Mouse (Mus musculus) CH12.LX (cell line): ENCODE measurements around the gene Fgfr2. TPM values are rescaled to one million over a fixed set of nuclear protein-coding genes. Genes with fewer than 3 reads are reported as not detected.

Source experiments
- DNase-seq: peaks from one replicate; pipeline ENCODE4 v3.0.0-alpha.2; 2013; ENCODE audit errors: extremely low read depth
- H3K27ac ChIP-seq: 2 replicates; pipeline ENCODE4 v1.5.1; 2012; ENCODE audit warnings: low read depth, mild to moderate bottlenecking, control low read depth, moderate library complexity; ENCODE audit not compliant: insufficient read depth
- H3K27me3 ChIP-seq: replicated peaks from 2 replicates; pipeline ENCODE3; 2012; ENCODE audit warnings: inconsistent platforms
- H3K36me3 ChIP-seq, 2 experiments: replicated peaks in 1 of 2; 2 replicates each; pipeline versions ENCODE3 to v1.6.1; 2012; ENCODE audit warnings: inconsistent platforms in 1 of 2, low read length in 1 of 2, mild to moderate bottlenecking in 1 of 2, mixed read lengths in 1 of 2, moderate library complexity in 1 of 2; ENCODE audit not compliant: control insufficient read depth in 1 of 2, insufficient read depth in 1 of 2
- H3K4me1 ChIP-seq, 2 experiments: 2 replicates each; pipeline ENCODE4 v1.6.1; 2012; ENCODE audit warnings: inconsistent platforms in 1 of 2, moderate library complexity in 1 of 2; ENCODE audit not compliant: insufficient read depth in 2 of 2, control insufficient read depth in 1 of 2
- H3K4me2 ChIP-seq: 2 replicates; pipeline ENCODE4 v1.6.1; 2012; ENCODE audit warnings: low read depth, mild to moderate bottlenecking, control low read depth; ENCODE audit not compliant: poor library complexity, insufficient read depth, severe bottlenecking
- H3K4me3 ChIP-seq, 3 experiments: fragments of 150-350 bp in 1 of 3; sonication (generic) in 1 of 3; replicated peaks in 1 of 3; 2 replicates each; pipeline versions ENCODE3 to v1.5.1; 2011 to 2012; ENCODE audit warnings: low read depth in 2 of 3, low read length in 2 of 3, mild to moderate bottlenecking in 2 of 3, moderate library complexity in 2 of 3, control low read depth in 1 of 3, improper control_type of control experiment in 1 of 3, inconsistent platforms in 1 of 3, mixed read lengths in 1 of 3; ENCODE audit not compliant: poor library complexity in 1 of 3
- H3K79me2 ChIP-seq: replicated peaks from 2 replicates; pipeline ENCODE4 v1.6.1; 2012; ENCODE audit warnings: mild to moderate bottlenecking, moderate library complexity; ENCODE audit not compliant: control insufficient read depth, poor library complexity, insufficient read depth, severe bottlenecking; ENCODE audit errors: extremely low read depth
- H3K9ac ChIP-seq: 2 replicates; pipeline ENCODE4 v1.6.1; 2012; ENCODE audit warnings: low read depth, mild to moderate bottlenecking, control low read depth, moderate library complexity; ENCODE audit not compliant: insufficient read depth
- H3K9me3 ChIP-seq: replicated peaks from 2 replicates; pipeline ENCODE3; 2012; ENCODE audit warnings: low read length, inconsistent platforms, mixed read lengths
- CHD1 ChIP-seq: IDR thresholded peaks from 2 replicates; pipeline ENCODE4 v1.6.1; 2012; ENCODE audit warnings: low read depth, low read length, improper control_type of control experiment, inconsistent platforms
- CHD2 ChIP-seq: IDR thresholded peaks from 2 replicates; pipeline ENCODE4 v1.6.1; 2011; ENCODE audit warnings: low read length, improper control_type of control experiment
- CTCF ChIP-seq, 2 experiments: IDR thresholded peaks in 1 of 2; conservative IDR thresholded peaks in 1 of 2; 2 replicates each; pipeline ENCODE4 v1.5.1; 2011 to 2012; ENCODE audit warnings: low read depth in 2 of 2, low read length in 2 of 2, improper control_type of control experiment in 1 of 2, inconsistent platforms in 1 of 2, mild to moderate bottlenecking in 1 of 2, moderate library complexity in 1 of 2
- E2F4 ChIP-seq: IDR thresholded peaks from 2 replicates; pipeline ENCODE4 v1.6.1; 2011; ENCODE audit warnings: low read depth, low read length, improper control_type of control experiment; ENCODE audit not compliant: insufficient replicate concordance
- ELF1 ChIP-seq: IDR thresholded peaks from 2 replicates; pipeline ENCODE4 v1.6.1; 2014; ENCODE audit warnings: low read depth, mild to moderate bottlenecking, inconsistent platforms, low read length, improper control_type of control experiment
- EP300 ChIP-seq: IDR thresholded peaks from 2 replicates; pipeline ENCODE4 v1.6.1; 2011; ENCODE audit warnings: low read length, improper control_type of control experiment
- ETS1 ChIP-seq: conservative IDR thresholded peaks from 2 replicates; pipeline ENCODE4 v1.6.1; 2012; ENCODE audit warnings: low read depth, mild to moderate bottlenecking, inconsistent platforms, low read length, improper control_type of control experiment, moderate library complexity
- MAFK ChIP-seq: IDR thresholded peaks from 2 replicates; pipeline ENCODE4 v1.6.1; 2011; ENCODE audit warnings: low read length, improper control_type of control experiment; ENCODE audit not compliant: insufficient replicate concordance
- MXI1 ChIP-seq: IDR thresholded peaks from 2 replicates; pipeline ENCODE4 v1.6.1; 2011; ENCODE audit warnings: mild to moderate bottlenecking, low read depth, low read length, improper control_type of control experiment
- MYC ChIP-seq: IDR thresholded peaks from 2 replicates; pipeline ENCODE4 v1.6.1; 2011; ENCODE audit warnings: low read depth, mild to moderate bottlenecking, improper control_type of control experiment, low read length
- NELFE ChIP-seq: IDR thresholded peaks from 2 replicates; pipeline ENCODE4 v1.6.1; 2011; ENCODE audit warnings: low read depth, low read length, improper control_type of control experiment
- NRF1 ChIP-seq: IDR thresholded peaks from 2 replicates; pipeline ENCODE4 v1.6.1; 2014; ENCODE audit warnings: low read depth, mild to moderate bottlenecking, inconsistent platforms, low read length, improper control_type of control experiment, moderate library complexity
- POLR2A ChIP-seq: IDR thresholded peaks from 2 replicates; pipeline ENCODE4 v1.6.1; 2011; ENCODE audit warnings: low read depth, mild to moderate bottlenecking, improper control_type of control experiment, low read length
- SMC3 ChIP-seq: IDR thresholded peaks from 2 replicates; pipeline ENCODE4 v1.6.1; 2011; ENCODE audit warnings: low read depth, low read length, improper control_type of control experiment
- TBP ChIP-seq: conservative IDR thresholded peaks from 2 replicates; pipeline ENCODE4 v1.6.1; 2011; ENCODE audit warnings: low read depth, low read length, improper control_type of control experiment
- UBTF ChIP-seq: IDR thresholded peaks from 2 replicates; pipeline ENCODE4 v1.6.1; 2012; ENCODE audit warnings: low read depth, mild to moderate bottlenecking, inconsistent platforms, low read length, improper control_type of control experiment, moderate library complexity
- USF1 ChIP-seq: IDR thresholded peaks from 2 replicates; pipeline ENCODE4 v1.6.1; 2014; ENCODE audit warnings: low read depth, mild to moderate bottlenecking, inconsistent platforms, low read length, improper control_type of control experiment
- ZC3H11A ChIP-seq: IDR thresholded peaks from 2 replicates; pipeline ENCODE4 v1.6.1; 2012; ENCODE audit warnings: low read depth, mild to moderate bottlenecking, inconsistent platforms, low read length, improper control_type of control experiment
- dilution Hi-C: fragments of 300-500 bp; cut with MboI; formaldehyde crosslinking; loops from 2 replicates; pipeline ENCODE4 v1.14.3; 2020; ENCODE audit warnings: low sequenced_read_pairs; ENCODE audit not compliant: extremely low pct_unique_long_range_greater_than_20kb, extremely low pct_ligation_motif_present
- in situ Hi-C: fragments of 300-500 bp; cut with MboI; formaldehyde crosslinking; loops from 3 replicates; pipeline ENCODE4 v1.14.3; 2019; ENCODE audit warnings: low sequenced_read_pairs, low pct_ligation_motif_present, low pct_unique_long_range_greater_than_20kb, mixed read lengths
- polyA plus RNA-seq: library from polyadenylated mRNA; unstranded; fragments of >175 nt; gene quantifications from 2 replicates; pipeline ENCODE4 v1.2.1, GENCODE M21; 2012; ENCODE audit warnings: low read depth; ENCODE audit not compliant: insufficient read length
- total RNA-seq, 2 experiments: library from RNA; depleted of rRNA; stranded (reverse); fragments of 300-350 nt in 1 of 2; fragments of >200 nt in 1 of 2; gene quantifications; 2 replicates each; pipeline ENCODE4 v1.2.3; 2012 to 2014

Gene Fgfr2
- total and polyA plus RNA-seq, 3 experiments = not detected

- Histone ChIP-seq H3K27me3 (peaks cover 15% of the 10 kb centered on the region), H3K9me3 (peaks cover 12% of the 10 kb centered on the region), H3K9ac (peak overlapping the region; percentile 90), H3K4me3 (peak overlapping the region; percentile 79 to 90 (median 84)), H3K79me2 (peaks cover 36% of the 10 kb centered on the region), H3K4me1 (peaks cover 10 to 21% of the 10 kb centered on the region in 2 experiments; a peak in 3 of 4 replicates), H3K4me2 (peak overlapping the region; percentile 81), H3K36me3 (peaks cover 24 to 39% of the 10 kb centered on the region in 2 experiments), H3K27ac (peak overlapping the region; percentile 95)
- dilution Hi-C loops (no loop called here), in situ Hi-C loops (no loop called here)
- TF ChIP-seq CHD2 (no peak), NELFE (no peak), USF1 (no peak), E2F4 (no peak), CHD1 (0 out of 2 replicates have a peak, but pooled peaks have one; percentile 4)
- no peak for DNase-seq
Measured at GRCm38 (mm10) chr7:130546421-130546790, 2576.7 kb downstream of the Fgfr2 start.

DNA sequence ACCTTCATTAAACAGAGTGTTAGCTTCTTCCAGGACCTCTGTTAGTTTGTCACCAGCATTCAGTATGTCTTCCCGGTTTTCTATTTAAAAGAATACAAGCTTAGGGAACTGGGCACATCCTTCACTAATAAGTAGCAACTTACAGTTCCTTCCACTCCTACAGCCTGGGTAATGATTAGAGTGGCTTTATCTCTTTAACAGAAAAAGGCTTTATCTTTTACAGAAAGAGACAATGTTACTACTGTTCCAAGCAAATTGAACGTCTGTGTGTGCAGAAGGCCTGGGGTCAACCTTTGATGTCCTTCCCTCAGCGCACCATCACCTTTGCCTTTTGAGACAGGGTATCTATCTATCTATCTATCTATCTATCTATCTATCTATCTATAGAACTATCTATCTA lies 2577.3 kb downstream of the Fgfr2 start:
- Histone ChIP-seq H3K4me1 (peaks cover 10 to 21% of the 10 kb centered on the region in 2 experiments; a peak in 3 of 4 replicates), H3K4me3 (peak overlapping the region; percentile 79 to 90 (median 84)), H3K79me2 (peaks cover 38% of the 10 kb centered on the region), H3K4me2 (peak overlapping the region; percentile 81), H3K27ac (no peak overlapping the region), H3K9me3 (peaks cover 12% of the 10 kb centered on the region), H3K36me3 (peaks cover 27 to 44% of the 10 kb centered on the region in 2 experiments), H3K27me3 (peaks cover 15% of the 10 kb centered on the region), H3K9ac (peak overlapping the region; percentile 90)
- in situ Hi-C loops (no loop called here), dilution Hi-C loops (no loop called here)
- DNase-seq = no peak
- TF ChIP-seq TBP = no peak
- no peak for TF ChIP-seq MAFK
- TF ChIP-seq NRF1 = no peak
- TF ChIP-seq CTCF (conservative IDR thresholded peaks at IDR 0.05 in 1 of 2, IDR thresholded peaks at IDR 0.05 in 1 of 2; ENCODE audit: low read depth in 2 of 2, low read length in 2 of 2) = no peak
- TF ChIP-seq SMC3 = no peak
- no peak for TF ChIP-seq EP300
- TF ChIP-seq UBTF = no peak
- TF ChIP-seq ZC3H11A = no peak
- TF ChIP-seq MYC = no peak
- TF ChIP-seq CHD2 = no peak
- no peak for TF ChIP-seq ETS1
- no peak for TF ChIP-seq CHD1
- no peak for TF ChIP-seq ELF1
- no peak for TF ChIP-seq POLR2A
- no peak for TF ChIP-seq MXI1
